Mouse (Mus musculus) cerebellum, postnatal 25 days (tissue): Measurements from ENCODE around the gene Togaram2.

Experiments used
- DNase-seq, 2 experiments: peaks; one replicate each; pipeline ENCODE4 v3.0.0; 2021; ENCODE audit warnings: mixed read lengths in 2 of 2

The Togaram2 gene

GRCm38 (mm10) chr17:71683281-71683680, 10.2 kb downstream of the Togaram2 start:
- no peak for DNase-seq

DNA sequence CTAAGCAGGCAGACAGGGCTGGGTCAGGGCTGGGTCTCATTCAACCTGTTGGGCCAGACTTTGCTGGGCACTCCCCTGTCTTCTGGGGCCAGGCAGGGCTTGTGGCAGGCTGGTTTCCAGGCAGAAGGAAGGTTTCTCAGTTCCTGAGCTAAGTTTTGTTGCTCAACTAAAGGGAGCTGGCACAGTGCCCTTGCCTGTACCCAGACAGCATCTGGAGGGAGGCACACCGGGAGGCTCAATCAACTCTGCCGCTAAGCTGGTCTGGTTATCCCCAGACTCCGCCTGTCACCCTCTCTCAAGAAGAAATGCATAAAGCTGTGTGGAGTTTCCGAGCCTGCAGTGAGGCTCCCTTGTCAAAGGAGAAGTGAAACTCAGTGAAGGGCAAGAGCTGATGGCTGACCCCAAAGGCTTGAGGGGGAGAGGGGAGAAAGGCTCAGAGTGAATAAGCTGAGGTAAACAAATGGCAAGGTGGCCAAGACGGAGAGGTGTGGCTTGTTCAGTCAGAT, 11.1 kb downstream of the Togaram2 start:
- no peak for DNase-seq

GRCm38 (mm10) chr17:71687436-71687835, 14.4 kb downstream of the Togaram2 start:
- no peak for DNase-seq

DNA sequence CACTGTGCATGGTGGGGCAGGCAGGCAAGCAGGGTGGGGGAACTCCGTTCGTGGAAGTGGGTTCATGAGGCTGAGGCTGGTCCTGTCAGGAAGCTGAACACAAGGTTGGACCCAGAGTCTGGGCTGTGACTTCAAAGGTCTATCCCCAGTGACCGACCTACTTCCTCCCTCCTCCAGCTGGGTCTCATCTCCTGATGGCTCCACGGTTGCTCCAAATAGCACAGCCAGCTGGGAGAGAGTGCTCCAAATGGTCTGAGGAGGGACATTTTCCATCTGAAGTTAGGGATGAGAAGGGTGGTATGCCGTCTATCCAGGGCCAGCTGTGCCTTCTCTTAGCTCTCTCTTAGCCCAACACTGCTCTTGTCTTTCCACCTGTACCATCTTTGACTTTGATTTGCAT, 16.8 kb downstream of the Togaram2 start:
- no peak for DNase-seq

DNA sequence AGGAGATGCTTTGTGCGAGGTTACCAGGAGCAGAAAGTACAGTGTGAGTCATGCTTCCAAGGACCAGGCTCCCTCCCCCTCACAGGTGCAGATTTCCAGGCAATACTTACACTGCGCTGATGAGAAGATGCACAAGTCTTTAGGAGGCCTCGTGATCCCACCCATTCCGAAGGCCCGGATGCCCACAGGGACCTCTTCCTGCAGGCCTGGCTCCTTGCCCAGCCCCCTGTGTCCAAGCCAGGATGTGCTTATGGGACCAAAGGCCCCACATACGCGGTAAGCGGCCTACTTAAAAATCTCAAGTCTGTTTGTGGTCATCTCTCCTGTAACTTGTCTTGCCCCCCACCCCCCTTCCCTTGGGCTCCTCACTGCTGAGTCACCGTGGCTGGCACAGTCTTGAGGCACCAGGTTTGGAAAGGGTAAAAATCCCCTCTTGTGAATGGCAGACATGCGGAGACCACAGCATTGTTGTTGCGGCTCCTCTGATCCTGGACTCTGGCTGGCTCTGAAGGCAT, 18.4 kb downstream of the Togaram2 start:
- DNase-seq: peak in 1 of 2 experiments; percentile 26

- DNase-seq: no peak
Measured at GRCm38 (mm10) chr17:71693313-71693712, 20.3 kb downstream of the Togaram2 start.

DNA sequence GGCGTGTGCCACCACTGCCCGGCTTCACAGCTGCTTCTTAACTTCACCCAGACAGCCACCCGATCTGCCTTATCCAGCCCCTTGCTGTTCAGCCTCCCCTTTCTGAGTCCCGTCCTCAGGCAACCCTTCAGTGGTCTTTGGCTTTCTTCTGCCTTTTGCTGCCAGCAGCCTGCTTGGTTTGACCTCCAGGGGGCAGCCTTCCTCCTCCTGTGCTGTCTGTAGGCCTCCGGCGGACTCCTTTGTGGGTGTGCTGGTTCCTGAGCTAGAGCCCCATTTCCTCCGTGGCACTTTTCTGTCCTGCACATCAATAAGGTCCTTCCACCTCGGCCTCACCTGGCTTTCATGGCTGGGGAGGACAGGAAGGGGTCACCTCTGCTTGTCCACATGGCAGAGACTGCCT, 20.7 kb downstream of the Togaram2 start:
- peak in 1 of 2 experiments; percentile 43 for DNase-seq

DNA sequence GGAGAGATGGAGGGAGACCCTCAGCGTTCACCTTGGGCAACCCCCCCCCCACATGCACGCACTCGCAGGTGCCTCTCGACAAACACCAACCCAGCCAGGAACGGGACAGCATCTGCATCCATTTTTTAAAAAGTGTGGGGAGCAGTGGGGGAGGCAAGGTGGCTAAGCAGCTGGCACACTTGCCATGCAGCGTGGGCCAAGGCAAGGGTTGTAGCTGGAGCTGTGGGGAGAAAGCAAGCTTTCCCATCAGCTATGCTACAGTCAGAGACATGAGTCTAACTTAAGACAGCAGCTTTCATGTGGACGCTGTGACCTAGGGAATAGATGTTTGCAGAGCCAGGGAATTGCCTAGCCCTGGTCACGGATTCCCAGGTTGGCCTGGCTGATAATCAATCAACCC, 22.1 kb downstream of the Togaram2 start:
- no peak for DNase-seq

DNA sequence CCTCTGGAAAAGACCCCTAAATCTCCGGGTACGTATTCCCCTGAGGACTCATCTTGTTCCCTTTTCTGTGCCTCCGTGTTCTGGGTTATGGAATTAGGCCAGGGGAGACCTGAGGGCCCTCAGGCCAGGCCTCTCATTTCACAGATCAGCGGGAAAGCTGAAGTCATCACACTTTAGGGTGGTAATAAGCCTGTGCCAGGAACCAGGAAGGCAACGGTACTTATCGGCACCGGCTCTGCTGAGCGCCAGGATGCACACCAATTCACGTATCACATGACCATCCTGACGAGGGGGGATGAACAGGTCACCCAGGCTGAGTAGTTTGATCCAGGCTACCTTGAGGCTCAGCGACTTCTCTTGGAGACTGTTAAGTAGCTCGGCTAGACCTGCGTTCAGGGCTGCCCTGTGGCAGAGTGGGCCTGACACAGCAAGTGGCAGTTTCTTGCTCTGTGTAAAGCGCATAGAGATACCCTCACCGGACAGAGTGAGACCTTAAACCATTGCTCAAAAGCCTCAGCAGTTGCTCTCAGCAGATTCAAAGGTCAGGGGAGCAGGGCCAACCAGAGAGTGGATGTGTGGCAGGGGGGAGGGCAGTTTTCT, 22.8 kb downstream of the Togaram2 start:
- no peak for DNase-seq

DNA sequence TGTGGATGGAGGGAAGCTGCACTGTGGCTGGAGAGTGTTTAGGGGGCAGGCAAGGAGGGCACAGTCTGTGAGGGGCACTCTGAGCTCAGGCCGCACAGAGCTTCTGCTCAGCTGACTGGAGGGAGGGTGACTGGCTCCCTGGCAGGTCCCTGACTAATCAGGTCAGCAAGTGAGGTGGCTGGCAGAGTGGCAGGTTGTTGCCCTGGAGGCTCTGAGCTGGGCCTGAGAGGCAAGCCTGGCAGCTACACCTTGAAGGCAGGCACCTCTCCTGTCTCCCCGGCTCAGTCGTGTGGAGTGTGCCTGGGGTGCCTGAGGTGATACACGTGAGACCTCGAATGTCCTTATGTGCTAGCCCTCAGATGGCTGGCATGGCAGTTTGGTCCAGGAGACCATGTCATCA, 23.3 kb downstream of the Togaram2 start:
- DNase-seq: no peak

DNA sequence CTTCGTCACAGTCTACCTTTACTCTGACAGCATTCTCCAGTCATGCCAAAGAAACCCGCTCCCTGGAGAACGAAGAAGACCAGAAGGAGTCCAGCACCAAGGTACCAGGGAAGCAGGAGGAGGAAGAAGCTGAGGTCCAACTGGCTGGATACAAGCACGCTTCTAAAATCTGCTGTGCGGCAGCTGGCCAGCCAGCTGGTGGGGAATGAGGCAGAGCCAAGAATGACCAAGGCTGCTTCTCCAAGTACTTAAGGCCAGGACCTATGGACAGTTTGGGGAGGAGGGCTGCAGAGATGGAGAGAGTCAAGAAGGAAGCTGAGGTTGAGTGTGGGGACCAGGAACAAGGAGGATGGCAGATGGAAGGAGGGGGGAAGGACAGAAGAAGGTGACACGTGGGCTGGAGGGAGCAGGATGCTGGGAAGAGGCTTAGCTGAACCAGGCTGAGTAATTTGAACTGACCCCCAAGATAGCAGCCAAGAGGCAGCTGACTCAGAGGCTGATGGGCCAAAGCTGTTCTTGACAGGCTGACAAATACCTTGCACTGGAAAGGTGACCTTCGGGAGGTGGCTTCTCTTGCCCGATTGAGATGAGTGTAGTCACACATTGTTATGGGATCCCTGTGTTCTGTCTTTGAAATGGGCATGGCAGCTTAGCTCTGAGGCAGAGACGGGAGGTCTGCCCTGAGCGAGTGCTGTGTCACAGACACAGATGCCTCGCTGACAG, 25.0 kb downstream of the Togaram2 start:
- DNase-seq: peak in 1 of 2 experiments; percentile 46

DNA sequence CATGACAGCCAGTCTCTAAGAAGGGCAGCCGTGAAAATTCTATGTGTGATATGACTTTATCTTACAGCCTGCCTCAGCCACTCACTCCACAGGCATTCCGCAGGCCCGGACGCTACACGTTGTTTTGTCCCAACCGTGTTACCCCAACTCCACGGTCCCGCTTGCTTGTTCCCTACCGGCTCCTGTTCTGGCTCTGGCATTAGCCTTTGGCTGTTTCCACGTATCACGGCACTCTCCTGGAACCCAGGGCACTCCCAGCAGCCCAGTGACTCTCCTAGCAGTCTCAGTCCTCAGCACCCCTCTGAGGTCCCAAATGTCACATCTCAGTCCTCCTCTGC, 25.5 kb downstream of the Togaram2 start:
- no peak for DNase-seq

GRCm38 (mm10) chr17:71705113-71705512, 32.1 kb downstream of the Togaram2 start:
- DNase-seq: no peak

DNA sequence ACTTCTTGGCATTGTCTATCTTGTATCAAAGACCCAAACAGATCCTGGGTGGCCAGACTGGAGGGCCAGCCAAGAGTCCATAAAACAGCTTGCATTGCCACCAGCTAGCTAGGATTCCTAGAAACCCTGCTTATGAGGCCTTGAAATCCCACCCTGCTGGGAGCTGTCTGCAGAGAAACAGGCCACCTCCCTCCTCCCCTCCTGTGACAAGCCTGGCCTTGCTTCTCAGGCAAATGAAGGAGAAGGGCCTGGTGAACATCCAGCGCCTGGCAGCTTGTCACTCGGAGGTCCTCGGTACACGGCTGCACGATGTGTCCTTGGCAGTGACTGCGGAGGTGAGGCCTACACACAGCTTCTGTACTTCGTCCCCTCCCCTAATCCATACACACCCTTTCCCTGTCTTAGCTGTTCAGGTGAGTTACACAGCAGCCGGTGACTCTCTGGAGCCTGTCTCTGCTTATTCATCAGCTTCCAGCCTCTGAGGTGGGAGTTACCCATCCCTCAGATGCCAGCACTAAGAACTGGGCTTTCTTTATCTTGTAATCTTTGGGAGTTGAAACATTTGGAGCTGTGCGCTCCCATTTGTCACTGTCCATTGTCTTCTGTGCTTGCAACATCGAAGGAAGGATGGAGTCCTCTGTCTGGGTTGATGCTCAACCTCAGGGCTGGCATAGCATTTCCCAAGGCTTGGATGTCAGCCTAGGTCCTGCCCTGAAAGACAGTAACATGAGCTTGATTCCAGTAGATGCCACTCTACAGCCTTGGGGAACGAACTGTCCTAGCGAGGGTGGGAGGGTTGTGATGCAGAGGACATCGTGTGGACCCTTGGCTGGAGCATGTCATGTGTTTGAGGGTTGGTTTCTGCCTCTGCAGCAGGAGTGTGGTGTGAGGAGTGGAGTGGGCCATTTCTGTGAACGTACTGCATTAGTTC, 32.8 kb downstream of the Togaram2 start:
- no peak for DNase-seq

- DNase-seq: no peak
Measured at GRCm38 (mm10) chr17:71707715-71708114, 34.7 kb downstream of the Togaram2 start.

- peak in 1 of 2 experiments; percentile 26 for DNase-seq
Measured at GRCm38 (mm10) chr17:71712279-71712678, 39.2 kb downstream of the Togaram2 start.

DNA sequence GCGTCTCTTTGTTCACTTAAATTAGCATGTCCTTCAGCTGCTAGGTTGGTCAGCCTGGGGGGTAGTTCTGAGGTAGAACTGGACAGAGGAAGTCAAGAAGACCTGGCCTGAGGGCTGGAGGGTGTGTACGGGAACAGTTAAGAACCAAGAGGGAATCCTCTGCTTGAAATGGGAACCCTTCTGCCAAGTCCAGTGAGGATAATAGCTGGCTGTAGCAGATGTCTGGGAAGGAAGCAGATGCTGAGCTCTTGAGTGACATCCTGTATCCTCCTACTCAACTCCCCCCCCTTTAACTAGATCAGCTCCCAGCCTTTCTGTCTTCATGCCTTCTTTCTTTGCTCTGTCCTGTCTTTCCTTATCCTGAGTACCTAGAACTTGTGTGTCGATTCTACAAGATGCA, 42.0 kb downstream of the Togaram2 start:
- no peak for DNase-seq

- DNase-seq: no peak
Measured at GRCm38 (mm10) chr17:71717881-71718625, 45.0 kb downstream of the Togaram2 start.

DNA sequence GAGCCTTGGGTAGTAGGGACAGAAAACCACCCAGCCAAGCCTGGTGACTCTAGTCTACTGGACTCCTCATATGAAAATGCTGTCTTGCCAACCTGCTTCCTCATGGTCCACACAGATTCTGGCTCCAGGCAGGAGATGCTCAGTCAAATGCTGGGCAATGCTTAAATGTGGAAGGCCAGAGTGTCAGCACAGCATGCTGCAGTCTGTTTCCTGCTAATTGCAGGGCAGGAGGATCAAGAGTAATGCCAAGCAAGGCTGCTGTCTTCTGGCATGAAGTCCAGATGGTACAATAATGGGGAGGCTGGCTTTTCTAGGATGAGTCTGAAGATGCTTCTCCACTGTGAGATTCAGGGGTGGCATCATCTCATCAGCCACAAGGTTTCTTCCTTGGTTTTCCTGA, 47.4 kb downstream of the Togaram2 start:
- DNase-seq: peak; percentile 72 to 79

- DNase-seq: no peak
Measured at GRCm38 (mm10) chr17:71721019-71721418, 48.0 kb downstream of the Togaram2 start.

DNA sequence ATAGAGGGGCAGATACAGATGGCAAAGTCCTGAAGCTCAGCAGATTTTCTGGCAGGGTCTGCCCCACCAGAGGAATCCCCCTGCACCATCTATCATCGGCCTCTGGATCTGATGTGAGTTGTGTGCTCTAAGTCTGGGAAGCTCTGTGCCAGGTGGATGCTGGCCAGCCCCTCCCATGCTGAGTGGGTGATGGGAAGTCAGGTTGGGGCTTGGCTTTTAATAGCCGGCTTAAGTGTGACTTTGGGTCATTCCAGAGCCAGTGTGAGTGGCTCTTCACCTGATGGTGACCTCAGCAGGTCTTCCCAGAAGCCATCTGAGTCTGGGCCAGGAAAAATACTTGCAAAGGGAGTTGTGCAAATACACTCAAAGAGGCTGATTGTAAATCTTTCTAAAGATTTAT, 57.6 kb downstream of the Togaram2 start:
- no peak for DNase-seq

GRCm38 (mm10) chr17:71736442-71736841, 63.4 kb downstream of the Togaram2 start:
- DNase-seq: no peak
